Mouse (Mus musculus) E14TG2a.4 (cell line): Measurements from ENCODE around the gene Fbxo7.

Experiments
- CTCF ChIP-seq: conservative IDR thresholded peaks from 2 replicates; pipeline ENCODE4 v1.5.1; 2014; ENCODE audit warnings: low read length
- NANOG ChIP-seq: IDR thresholded peaks from 2 replicates; pipeline ENCODE4 v1.6.1; 2014; ENCODE audit warnings: borderline replicate concordance, low read length, mixed read lengths
- POU5F1 ChIP-seq: IDR thresholded peaks from 2 replicates; pipeline ENCODE4 v1.6.1; 2014; ENCODE audit warnings: low read length, borderline replicate concordance

DNA sequence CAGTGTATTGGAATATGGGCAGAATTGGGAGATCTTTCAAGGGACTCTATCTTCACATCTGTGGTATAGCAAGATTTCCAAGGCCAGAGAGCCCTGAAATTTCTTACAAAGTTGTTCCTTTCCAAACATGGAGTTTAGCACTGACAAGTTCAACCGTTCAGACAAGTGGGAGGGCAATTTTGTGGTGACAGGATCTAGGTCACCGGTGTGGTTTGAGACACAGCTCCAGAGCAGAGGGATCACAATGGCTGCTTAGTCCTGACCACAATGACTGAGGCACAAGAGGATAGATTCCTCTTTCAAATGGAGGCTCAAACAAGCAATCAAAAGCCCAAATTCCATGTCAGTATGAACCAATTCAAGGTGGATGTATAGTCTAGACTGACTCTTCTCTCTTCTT lies 10.6 kb upstream of the Fbxo7 start:
- TF ChIP-seq CTCF, result no peak
- TF ChIP-seq POU5F1, result no peak
- no peak for TF ChIP-seq NANOG
